Mouse (Mus musculus) brown adipose tissue, adult 24 weeks (tissue): ENCODE results near the gene Frmd4a. TPM values are rescaled to one million over a fixed set of nuclear protein-coding genes. Genes with fewer than 3 reads are reported as not detected.

Experiments used
- H3K27ac ChIP-seq: fragments of 200-500 bp; replicated peaks from 2 replicates; pipeline ENCODE4 v1.5.1; 2012; ENCODE audit warnings: low read depth, mild to moderate bottlenecking, low read length
- H3K4me1 ChIP-seq: fragments of 200-500 bp; 2 replicates; pipeline ENCODE4 v1.6.1; 2012; ENCODE audit warnings: low read length, mixed read lengths; ENCODE audit not compliant: control insufficient read depth, insufficient read depth, insufficient read length
- H3K4me3 ChIP-seq: fragments of 200-500 bp; 2 replicates; pipeline ENCODE4 v1.5.1; 2012; ENCODE audit warnings: low read depth, mild to moderate bottlenecking, low read length, moderate library complexity; ENCODE audit not compliant: insufficient read depth
- polyA plus RNA-seq: library from polyadenylated mRNA; stranded (reverse); fragments of >200 nt; gene quantifications from 2 replicates; pipeline ENCODE4 v1.2.4, GENCODE M21; 2012; ENCODE audit not compliant: missing spikeins, insufficient read depth, insufficient read length

Frmd4a gene
- polyA plus RNA-seq, 1 experiment = 2.3 TPM

DNA sequence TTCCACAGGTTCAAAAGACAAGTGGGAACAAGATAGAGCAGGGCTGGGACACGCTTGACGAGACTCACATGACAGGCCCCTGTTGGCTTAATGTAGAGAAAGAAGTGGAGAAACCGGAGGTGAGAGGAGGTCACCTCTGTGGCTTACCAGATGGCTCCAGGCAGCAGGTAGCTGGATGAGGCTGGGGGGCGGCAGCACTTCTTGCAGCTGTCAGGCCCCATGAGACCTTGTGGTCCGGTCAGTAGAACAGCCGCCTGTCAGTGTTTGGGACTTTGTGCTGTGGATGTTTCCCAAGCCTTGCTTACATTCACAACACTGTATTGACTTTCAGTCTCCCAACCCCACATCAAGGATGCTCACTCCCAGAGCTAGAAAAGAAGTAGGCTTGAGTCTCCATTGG, 515.4 kb downstream of the Frmd4a start:
- Histone ChIP-seq H3K27ac (no peak overlapping the region), H3K4me3 (no peak overlapping the region)

DNA sequence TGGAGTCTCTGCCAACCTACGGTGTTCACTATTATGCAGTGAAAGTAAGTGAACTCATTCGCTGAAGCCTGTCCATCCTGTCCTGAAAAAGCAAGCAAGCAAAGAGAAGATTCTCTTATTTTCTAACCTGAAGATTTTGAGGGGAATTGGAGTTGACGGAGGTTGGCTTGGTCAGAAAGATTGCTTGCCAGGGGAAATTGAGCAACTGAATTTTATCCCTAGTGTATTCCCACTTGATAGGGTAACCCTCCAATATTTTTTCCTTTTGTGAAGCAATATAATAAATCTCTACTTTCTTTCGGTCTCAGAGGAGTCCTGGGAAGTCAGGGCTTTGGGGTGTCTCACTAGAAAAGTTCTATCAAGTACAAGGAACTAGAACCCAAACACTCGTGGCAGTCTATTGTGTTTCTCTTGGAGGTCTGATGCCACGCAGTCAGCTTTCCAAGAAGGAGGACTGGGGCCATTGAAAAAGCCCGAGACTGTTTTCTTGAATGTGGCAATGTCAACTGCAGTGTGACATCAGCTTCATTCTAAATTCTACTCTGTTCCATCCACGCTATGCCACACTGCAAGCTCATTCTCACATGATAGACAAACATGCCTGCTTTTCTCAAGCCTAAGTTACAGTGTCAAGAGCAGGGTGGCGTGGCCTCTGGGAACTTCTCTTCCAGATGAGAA, 517.8 kb downstream of the Frmd4a start:
- no peaks in the 10 kb centered on the region for H3K4me1 ChIP-seq
- H3K4me3 ChIP-seq = no peak overlapping the region
- no peak overlapping the region for H3K27ac ChIP-seq

More for the DNA sequence above, 515.4 kb downstream of the Frmd4a start:
- H3K4me1 ChIP-seq = no peaks in the 10 kb centered on the region

DNA sequence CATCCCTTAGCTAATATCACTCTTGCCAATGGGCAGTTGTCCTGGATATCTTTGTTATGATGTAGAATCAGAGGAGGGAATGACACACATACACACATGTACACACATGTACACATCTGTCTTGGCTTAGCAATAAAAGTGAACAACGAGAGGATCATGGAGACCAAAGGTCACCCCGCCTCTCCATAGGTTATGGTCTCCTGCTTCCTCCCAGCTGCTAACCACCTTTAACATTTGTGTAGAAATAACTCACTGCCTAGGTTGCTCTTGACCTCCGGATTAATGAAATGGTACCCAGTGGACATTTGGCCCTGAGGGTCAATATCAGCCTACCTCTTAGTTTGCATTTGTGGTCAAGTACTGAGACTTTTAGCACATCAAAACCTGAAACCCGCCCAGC, 523.8 kb downstream of the Frmd4a start:
- H3K4me1 ChIP-seq = peaks cover 8% of the 10 kb centered on the region; the same call in 1 of the 2 replicates
- H3K27ac ChIP-seq = no peak overlapping the region

DNA sequence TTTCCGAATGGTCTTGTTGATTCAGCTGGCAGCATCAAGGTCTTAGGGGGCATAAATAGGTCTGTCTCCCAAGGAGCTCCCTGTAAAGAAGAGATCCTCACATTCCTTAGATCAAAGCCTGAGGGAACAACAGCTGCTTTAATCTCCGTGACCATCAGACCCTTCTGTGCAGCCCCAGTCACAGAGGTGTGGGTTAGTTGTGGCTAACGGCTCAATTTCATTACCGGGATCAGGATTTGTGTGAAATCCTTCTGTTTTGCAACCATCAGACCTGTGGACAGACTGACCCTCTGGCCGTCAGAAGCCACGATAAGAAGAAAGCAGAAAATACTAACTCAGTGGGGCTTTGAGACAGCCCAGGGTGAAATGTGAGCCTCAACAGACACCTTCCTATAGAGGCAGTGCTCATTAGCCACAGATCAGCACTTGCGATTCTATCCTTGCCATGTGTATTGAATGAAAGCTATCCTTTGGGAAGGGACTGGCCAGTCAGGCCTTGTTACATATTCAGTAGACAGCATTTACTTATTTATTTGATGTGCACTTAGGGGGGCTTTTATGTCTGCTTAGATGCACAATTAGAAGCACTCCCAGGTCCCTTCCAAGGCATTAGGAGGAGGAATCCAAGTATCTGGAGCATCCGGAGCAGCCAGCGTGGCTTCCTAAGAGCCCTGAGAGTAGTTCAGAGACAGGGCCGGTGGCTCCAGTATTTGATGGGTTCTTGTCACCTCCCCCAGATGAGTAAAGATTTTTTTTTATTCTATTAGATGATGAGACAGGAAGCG, 524.5 kb downstream of the Frmd4a start:
- H3K27ac ChIP-seq = no peak overlapping the region; the same call in 1 of the 2 replicates
- H3K4me3 ChIP-seq = no peak overlapping the region
- H3K4me1 ChIP-seq = peaks cover 8% of the 10 kb centered on the region; the same call in 1 of the 2 replicates

More for the DNA sequence above, 523.8 kb downstream of the Frmd4a start:
- no peak overlapping the region for H3K4me3 ChIP-seq

DNA sequence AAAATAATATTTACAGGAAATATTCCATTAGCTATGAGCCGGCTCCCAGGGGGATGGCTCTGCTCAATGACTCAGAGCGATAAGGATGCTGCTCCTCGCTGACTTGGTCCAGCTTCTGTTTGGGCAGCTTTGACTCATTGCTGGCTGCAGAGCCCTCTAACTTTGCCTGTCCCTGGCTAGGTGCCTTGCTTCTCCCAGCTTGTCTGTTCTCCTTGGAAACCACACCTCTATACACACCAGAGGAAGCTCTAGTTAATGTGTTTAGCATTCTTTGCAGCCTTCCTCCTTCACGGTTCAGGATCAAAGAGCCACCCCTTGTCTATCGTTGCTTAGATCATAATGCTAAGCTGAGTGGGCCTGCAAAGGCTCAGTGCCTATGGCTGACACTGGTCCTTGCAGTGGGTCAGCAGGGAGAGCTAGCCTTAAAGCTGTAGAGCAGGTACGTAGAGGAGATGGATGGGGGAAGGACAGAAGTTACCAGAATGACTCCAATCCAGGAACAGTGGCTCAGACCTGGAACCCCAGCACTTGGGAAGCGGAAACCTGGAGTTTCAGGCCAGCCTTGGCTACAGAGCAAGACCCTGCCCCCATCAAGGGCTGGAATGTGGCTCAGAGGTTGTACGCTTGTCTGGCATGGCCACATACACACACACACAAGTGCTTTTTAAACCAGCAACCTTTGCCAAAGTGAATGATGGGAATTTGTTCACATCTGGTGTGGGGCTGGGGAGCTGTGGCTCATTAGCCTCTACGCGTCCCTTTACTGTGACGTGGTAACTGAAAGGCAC, 525.3 kb downstream of the Frmd4a start:
- Histone ChIP-seq H3K4me1 (peaks cover 8% of the 10 kb centered on the region; the same call in 1 of the 2 replicates), H3K27ac (no peak overlapping the region; the same call in 1 of the 2 replicates), H3K4me3 (no peak overlapping the region)

DNA sequence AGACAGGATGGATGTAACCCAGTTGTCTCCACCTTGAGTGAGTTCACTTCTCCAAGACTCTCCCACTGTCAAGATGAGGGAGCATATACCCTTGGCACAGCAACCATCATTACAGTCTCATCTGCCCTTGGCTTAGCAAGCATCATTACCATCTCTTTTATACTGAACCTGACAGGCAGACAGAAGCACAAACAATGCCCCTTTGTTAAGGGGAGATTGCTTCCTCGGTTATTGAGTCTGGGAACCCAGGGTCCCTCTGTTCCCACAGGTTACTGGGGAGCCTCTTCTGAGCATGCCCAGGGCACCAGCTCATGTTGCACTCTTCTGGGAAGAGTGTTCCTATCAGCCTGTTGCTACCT, 525.9 kb downstream of the Frmd4a start:
- Histone ChIP-seq H3K4me1 (peaks cover 8% of the 10 kb centered on the region; the same call in 1 of the 2 replicates), H3K27ac (no peak overlapping the region), H3K4me3 (no peak overlapping the region)

DNA sequence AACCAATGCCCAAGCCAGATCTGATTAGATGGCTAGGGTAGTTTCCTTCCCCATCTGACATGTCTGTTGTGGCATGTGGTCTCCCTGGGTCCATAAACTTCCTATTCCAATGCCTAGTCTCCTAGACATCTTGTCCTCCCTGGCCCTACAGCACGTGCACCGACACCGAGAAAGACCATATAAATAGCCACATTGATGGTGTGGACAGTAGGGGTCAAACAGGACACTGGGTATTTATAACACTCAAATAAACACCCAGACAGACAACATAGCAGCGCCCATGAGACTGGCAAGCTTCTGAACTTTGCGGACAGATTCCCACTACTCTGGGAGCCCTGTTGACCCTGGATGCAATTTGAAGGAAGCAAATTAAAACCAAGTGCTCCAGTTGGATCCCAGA, 526.8 kb downstream of the Frmd4a start:
- H3K4me3 ChIP-seq = no peak overlapping the region
- H3K27ac ChIP-seq = no peak overlapping the region
- peaks cover 8% of the 10 kb centered on the region for H3K4me1 ChIP-seq

DNA sequence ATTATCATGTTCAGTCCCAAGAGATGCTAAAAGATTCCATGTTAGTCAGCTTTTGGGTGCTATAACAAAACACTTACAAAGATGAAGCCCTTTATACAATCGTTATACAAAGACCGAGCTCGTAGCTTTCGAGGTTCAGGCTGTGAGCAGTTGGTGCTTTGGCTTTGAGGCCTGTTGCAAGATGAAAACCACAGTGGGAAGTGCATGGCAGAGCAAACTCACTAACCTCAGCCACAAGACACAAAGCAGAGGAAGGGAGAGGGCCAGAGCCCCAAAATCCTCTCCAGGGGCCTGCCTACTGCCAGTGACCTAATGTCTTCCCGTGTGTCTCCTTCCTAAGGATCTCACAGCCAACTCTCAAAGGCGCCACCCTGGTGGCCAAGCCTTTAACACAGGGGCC, 527.7 kb downstream of the Frmd4a start:
- no peak overlapping the region for H3K27ac ChIP-seq
- H3K4me1 ChIP-seq = peaks cover 8% of the 10 kb centered on the region
- no peak overlapping the region for H3K4me3 ChIP-seq

DNA sequence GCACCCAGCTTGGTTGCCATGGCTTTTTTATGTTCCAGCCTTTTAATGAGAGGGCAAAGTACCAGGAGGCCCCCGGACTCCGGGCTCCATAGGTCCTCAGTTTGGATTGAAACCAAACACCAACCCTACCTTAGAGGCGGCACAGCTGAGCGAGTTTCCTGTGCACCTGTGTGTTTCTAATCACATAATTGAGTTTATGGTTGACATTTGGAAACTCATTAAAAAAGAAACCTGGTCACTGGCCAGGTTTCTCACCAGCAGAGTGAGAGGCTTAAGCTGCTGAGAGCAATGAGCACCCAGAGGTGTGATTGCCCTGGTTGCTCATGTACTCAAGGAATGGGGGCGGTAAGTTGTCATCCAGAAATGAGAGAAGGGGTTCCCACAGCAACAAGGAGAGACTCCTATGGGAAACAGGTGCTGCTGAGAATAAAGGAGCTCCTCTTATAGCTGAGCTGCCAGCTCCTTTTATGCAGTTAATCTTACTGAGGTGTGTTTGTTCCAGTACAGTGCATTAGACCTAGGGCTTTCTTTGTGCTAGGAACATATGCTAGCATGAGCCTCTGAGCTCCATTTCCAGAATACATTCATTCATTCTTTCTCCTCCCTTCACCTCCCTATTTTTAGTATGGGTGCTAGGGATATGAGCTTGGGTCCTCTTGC, 529.6 kb downstream of the Frmd4a start:
- Histone ChIP-seq H3K4me3 (no peak overlapping the region), H3K4me1 (peaks cover 8% of the 10 kb centered on the region), H3K27ac (no peak overlapping the region)

DNA sequence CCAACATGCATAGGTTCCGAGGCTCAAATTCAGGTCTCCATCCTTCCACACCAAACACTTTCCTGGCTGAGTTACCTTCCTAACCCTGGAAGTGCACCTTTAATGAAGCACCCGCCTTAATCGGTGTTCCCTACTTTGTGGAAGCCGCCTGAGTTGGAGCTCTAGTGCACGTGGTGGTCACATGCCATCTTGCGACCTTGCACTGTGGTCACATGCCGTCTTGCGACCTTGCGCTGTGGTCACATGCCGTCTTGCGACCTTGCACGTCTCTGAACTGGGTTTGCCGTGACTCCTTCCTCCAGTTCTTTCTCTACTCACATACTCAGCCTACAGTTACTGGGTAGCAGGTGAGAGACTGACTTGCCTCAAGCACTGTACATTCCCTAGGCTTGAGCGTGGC, 531.8 kb downstream of the Frmd4a start:
- Histone ChIP-seq H3K4me1 (no peaks in the 10 kb centered on the region; the same call in 1 of the 2 replicates), H3K27ac (no peak overlapping the region), H3K4me3 (no peak overlapping the region)

DNA sequence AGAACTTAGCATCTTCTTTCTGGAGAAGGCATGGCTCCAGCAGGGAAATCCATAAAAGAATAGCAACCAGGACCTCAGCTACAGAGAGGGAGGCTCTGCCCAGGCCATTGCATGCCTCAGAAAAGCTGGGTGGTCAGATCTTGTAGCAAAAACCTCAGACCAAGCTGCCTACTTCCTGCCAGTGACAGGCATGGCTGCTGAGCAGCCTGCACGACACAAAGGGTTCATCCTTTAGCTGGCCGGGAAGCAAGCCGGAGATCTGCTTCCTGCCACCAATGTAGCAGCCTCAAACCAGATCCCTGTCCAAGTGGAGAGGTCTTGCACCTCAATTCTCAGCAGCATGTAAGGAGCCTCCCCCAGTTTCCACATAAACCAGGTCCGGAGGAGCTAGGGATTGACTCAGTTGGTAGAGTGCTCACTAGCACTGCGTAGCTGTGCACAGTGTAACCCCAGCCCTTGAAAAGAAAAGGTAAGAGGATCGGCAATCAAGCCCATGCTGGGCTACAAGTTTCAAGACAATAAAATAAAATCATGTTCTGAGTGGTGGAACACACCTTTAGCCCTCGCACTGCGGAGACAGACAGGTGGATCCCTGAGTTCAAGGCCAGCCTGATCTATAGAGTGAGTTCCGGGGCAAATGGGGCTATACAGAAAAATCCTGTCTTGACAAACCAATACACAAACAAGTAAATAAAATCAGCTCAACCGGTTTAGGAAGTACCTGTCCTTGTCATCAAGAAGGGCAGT, 532.7 kb downstream of the Frmd4a start:
- Histone ChIP-seq H3K27ac (no peak overlapping the region), H3K4me3 (no peak overlapping the region), H3K4me1 (no peaks in the 10 kb centered on the region; the same call in 1 of the 2 replicates)

DNA sequence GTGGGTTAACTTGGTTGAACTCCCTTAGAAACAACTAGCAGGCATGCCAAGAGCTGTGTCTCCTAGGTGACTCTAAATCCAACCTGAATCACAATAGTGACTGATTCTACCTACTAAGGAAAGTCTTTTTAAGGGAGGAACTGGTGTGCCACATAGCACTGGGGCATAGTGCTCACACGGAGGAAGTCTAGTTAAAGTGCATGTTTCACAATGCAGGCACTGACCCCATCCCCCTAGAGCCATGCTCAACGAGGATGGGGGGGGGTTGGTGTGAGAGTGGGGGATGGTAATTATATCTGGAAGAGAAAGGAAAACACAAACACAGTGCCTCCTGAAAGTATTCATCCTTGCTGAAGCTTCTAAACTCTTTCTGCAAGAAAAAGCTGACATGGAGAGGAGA, 533.9 kb downstream of the Frmd4a start:
- Histone ChIP-seq H3K4me3 (no peak overlapping the region), H3K4me1 (peaks cover 7% of the 10 kb centered on the region), H3K27ac (no peak overlapping the region)

DNA sequence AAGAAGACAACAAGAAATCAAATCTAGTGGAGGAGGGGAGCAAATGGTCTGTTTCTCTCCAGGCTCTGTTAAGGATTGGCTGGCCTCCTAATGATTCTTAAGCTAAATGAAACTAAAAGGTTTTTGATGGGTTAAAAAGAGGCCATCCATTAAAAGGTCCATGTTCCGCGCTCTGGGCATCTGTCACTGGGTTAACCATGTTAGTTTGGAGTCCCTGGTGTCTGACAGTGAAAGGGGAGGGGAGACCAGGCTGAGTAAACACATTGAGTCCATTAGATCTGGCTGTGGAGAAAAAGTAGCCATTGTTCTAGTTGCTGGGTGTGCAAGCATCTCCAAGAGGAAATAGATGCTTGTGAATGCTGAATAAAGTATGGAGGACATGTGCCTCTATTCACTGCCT, 534.3 kb downstream of the Frmd4a start:
- H3K4me1 ChIP-seq = peaks cover 9% of the 10 kb centered on the region
- H3K27ac ChIP-seq = no peak overlapping the region
- H3K4me3 ChIP-seq = no peak overlapping the region

DNA sequence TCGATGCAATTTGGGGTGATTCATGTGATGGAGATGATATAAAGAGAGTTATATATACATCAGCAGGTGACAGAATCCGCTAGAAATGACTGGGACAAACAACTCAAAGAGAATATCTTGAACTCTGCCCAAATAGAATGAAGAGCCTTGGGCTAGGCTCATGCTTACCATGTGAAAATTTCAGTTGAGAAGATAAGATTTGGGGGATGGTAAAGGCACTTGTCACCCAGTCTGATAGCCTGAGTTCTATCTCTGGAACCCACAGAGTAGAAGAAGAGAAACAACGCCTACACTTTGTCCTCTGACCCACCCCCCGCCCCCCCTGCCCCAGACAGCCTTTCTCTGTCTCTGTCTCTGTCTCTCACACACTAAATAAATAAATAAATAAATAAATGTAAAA, 535.0 kb downstream of the Frmd4a start:
- H3K27ac ChIP-seq = no peak overlapping the region
- peaks cover 11% of the 10 kb centered on the region for H3K4me1 ChIP-seq
- no peak overlapping the region for H3K4me3 ChIP-seq
